Mouse (Mus musculus) heart, embryonic 15.5 days (tissue): ENCODE data around the gene Nfs1. TPM values are rescaled to one million over a fixed set of nuclear protein-coding genes. Genes with fewer than 3 reads are reported as not detected.

Source experiments
- ATAC-seq: fragments of 200-750 bp; cut with Nextera tagmentation; replicated peaks from 2 replicates; pipeline ENCODE4 v1.8.0; 2017; ENCODE audit warnings: low read depth, moderate TSS enrichment; ENCODE audit not compliant: insufficient number of reproducible peaks, insufficient read depth, low FRiP score
- H3K27ac ChIP-seq: fragments of 300-500 bp; sonication (generic); 2 replicates; pipeline ENCODE4 v1.5.1; 2015; ENCODE audit warnings: mild to moderate bottlenecking, inconsistent platforms
- H3K27me3 ChIP-seq: fragments of 300-500 bp; sonication (generic); 2 replicates; pipeline ENCODE4 v1.6.1; 2015; ENCODE audit warnings: inconsistent platforms
- H3K36me3 ChIP-seq: fragments of 300-500 bp; sonication (generic); 2 replicates; pipeline ENCODE4 v1.6.1; 2015; ENCODE audit warnings: mild to moderate bottlenecking, inconsistent platforms
- H3K4me1 ChIP-seq: fragments of 300-500 bp; sonication (generic); replicated peaks from 2 replicates; pipeline ENCODE4 v1.6.1; 2015; ENCODE audit warnings: inconsistent platforms
- H3K4me2 ChIP-seq: fragments of 300-500 bp; sonication (generic); 2 replicates; pipeline ENCODE4 v1.6.1; 2015; ENCODE audit warnings: inconsistent platforms, mild to moderate bottlenecking, moderate library complexity
- H3K4me3 ChIP-seq: fragments of 300-500 bp; sonication (generic); 2 replicates; pipeline ENCODE4 v1.5.1; 2015; ENCODE audit warnings: mild to moderate bottlenecking, inconsistent platforms
- H3K9ac ChIP-seq: fragments of 300-500 bp; sonication (generic); 2 replicates; pipeline ENCODE4 v1.6.1; 2015; ENCODE audit warnings: mild to moderate bottlenecking, inconsistent platforms
- H3K9me3 ChIP-seq: fragments of 300-500 bp; sonication (generic); replicated peaks from 2 replicates; pipeline ENCODE4 v1.6.1; 2016; ENCODE audit warnings: inconsistent platforms
- WGBS: fragments of 180-500 bp; shearing (Covaris S2); methylation state at CpG from one replicate; pipeline ENCODE4 v1.1.7; 2015; ENCODE audit warnings: mixed read lengths; 5-methylcytosine and 5-hydroxymethylcytosine counted together
- polyA plus RNA-seq: library from polyadenylated mRNA; unstranded; fragments of >200 nt; fragmentation: Nextera tagmentation; extraction: Ambion mirVana; gene quantifications from 2 replicates; pipeline ENCODE4 v1.2.1, GENCODE M21; 2015

Gene Nfs1
- polyA plus RNA-seq, 1 experiment from 2014 or later = 58.2 TPM

DNA sequence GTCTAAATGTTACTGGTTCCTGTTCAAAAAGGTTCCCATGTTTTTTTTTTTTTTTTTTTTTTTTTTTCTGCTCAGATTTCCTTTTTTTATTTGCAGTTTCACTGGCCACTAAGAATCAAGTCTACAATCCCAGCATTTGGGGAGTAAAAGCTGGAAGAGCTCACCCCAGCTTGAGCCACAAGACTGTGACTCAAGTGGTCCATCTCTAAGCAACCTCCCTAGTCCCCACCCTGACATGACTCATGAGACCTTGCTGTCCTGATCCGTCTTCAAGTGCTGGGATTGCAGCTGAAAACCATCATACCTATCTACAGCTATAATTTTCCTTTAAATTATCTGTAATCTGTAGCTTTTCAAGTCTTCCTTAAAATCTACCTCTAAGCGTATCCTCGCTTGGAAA lies 59.4 kb downstream of the Nfs1 start:
- no peak overlapping the region for H3K4me2 ChIP-seq
- peaks cover 24% of the 10 kb centered on the region for H3K4me1 ChIP-seq

DNA sequence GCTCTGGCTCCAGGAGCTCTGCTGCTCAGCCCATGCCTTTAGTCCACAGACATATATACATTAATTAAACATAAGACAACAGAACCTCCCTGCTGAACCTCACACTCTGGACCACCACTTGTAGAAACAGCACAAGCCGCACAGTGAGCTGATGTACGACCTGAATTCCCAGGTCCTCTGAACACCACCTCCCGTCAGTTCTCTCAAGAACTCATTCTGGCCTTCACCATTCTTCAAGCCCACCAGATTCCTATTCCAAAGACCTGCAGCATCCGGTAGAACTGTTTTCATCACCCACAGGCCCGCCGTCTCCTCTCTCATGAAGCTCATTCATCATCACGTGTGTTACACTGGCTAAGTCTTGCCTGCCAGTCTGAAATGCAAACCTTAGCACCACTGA lies 63.6 kb downstream of the Nfs1 start:
- 82% methylated on average over 7 of the region's 7 CpGs for WGBS
- peaks cover 15% of the 10 kb centered on the region for H3K4me1 ChIP-seq
- H3K36me3 ChIP-seq = peaks cover 35% of the 10 kb centered on the region
- no peak for ATAC-seq
- no peaks in the 10 kb centered on the region for H3K9me3 ChIP-seq
- no peaks in the 10 kb centered on the region for H3K27me3 ChIP-seq
- H3K9ac ChIP-seq = no peak overlapping the region
- peak overlapping the region; percentile 15; the same call in 1 of the 2 replicates for H3K27ac ChIP-seq
- H3K4me3 ChIP-seq = no peak overlapping the region
- no peak overlapping the region for H3K4me2 ChIP-seq

More for the DNA sequence above, 59.4 kb downstream of the Nfs1 start:
- Histone ChIP-seq H3K9me3 (no peaks in the 10 kb centered on the region), H3K9ac (no peak overlapping the region), H3K36me3 (peaks cover under 1% of the 10 kb centered on the region), H3K27ac (no peak overlapping the region), H3K27me3 (no peaks in the 10 kb centered on the region), H3K4me3 (no peak overlapping the region)
- 79% methylated on average over 3 of the region's 3 CpGs for WGBS
- no peak for ATAC-seq

DNA sequence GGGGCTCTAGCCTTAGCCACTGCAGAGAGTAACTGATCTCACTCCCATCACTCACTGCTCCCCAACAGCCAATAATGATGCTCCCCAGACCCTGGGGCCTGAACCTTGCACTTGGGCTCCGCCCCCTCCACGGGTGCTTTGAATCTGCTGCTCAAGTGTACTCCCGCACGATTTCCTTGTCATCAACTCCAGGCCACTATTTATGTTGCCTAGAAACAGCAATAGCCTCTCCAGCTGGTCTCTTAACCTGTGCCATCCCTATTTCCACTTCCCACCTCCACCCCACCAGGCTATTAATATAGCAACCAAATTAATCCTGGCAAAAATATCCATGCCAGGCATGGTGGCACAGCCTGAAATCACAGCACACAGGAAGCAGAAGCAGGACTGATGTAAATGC lies 64.3 kb downstream of the Nfs1 start:
- ATAC-seq = peak; percentile 43; the same call in 1 of the 2 replicates
- Histone ChIP-seq H3K27ac (peak overlapping the region; percentile 34; the same call in 1 of the 2 replicates), H3K4me2 (no peak overlapping the region), H3K27me3 (no peaks in the 10 kb centered on the region), H3K9me3 (no peaks in the 10 kb centered on the region), H3K4me3 (no peak overlapping the region), H3K4me1 (peaks cover 15% of the 10 kb centered on the region), H3K36me3 (peaks cover 42% of the 10 kb centered on the region), H3K9ac (no peak overlapping the region)
- WGBS = 34% methylated on average over 4 of the region's 4 CpGs

DNA sequence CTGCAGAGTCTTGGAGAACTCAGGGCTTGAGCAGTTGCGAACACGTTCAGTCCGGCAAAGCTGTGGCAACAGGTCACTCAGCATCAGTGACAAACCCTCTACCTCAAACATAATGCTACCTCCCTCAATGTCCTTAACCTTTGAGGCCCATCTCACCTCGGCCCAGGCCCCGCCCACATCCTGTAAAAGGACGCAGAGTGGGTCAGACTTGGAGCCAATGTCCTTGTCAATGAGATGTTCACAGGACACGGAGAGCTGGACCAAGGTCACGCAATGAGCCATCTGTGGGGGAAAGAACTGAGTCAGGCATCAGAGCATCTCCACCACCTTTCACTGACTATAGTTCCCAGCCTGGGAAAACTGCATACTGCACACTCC lies 64.8 kb downstream of the Nfs1 start:
- no peak overlapping the region for H3K4me2 ChIP-seq
- ATAC-seq = no peak
- H3K9ac ChIP-seq = no peak overlapping the region
- H3K27ac ChIP-seq = peak overlapping the region; percentile 34; the same call in 1 of the 2 replicates
- peaks cover 47% of the 10 kb centered on the region for H3K36me3 ChIP-seq
- WGBS = 70% methylated on average over 8 of the region's 8 CpGs
- no peak overlapping the region for H3K4me3 ChIP-seq
- H3K27me3 ChIP-seq = no peaks in the 10 kb centered on the region
- H3K9me3 ChIP-seq = no peaks in the 10 kb centered on the region
- H3K4me1 ChIP-seq = peaks cover 15% of the 10 kb centered on the region

DNA sequence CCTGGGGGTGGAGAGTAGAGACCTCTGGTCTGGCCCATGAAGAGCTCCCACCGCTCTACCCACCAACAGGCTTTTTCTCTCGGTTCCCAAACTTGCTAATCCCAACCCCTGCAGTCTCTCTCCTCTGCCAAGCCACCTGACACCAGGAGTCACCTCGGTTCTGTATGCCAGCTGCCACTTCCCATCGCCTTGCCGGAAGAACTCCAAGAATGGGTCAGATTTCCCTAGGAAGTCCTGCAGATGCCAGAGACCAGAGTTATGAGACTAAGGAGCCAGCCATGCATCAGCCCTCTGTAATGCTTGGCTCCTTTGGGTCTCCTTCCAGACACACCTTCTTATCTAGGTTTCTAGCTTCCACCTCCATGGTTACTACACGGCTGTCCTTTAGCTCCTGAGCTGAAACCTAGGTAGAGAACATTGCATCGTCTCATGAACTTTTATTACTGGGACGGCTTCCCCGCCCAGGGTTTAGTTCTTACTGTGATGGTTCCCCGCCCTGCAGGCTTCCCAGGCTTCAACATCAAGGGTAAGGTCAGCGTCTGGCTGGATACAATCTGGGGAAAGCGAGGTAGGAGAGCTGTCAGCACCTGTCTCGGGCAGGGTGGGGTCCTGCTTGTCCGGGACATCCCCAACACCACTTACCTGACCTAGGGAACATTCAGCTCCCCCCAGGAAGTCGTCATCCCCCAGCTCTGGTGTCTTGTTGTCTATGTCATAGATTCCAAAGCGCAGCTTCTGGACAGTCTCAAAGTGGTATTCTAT lies 65.4 kb downstream of the Nfs1 start:
- Histone ChIP-seq H3K27me3 (no peaks in the 10 kb centered on the region), H3K27ac (no peak overlapping the region), H3K4me1 (peaks cover 15% of the 10 kb centered on the region), H3K4me2 (no peak overlapping the region), H3K4me3 (no peak overlapping the region), H3K36me3 (peaks cover 52% of the 10 kb centered on the region), H3K9me3 (no peaks in the 10 kb centered on the region), H3K9ac (no peak overlapping the region)
- 0 out of 2 replicates have a peak, but pooled peaks have one; percentile 25 for ATAC-seq
- 89% methylated on average over 16 of the region's 16 CpGs for WGBS

DNA sequence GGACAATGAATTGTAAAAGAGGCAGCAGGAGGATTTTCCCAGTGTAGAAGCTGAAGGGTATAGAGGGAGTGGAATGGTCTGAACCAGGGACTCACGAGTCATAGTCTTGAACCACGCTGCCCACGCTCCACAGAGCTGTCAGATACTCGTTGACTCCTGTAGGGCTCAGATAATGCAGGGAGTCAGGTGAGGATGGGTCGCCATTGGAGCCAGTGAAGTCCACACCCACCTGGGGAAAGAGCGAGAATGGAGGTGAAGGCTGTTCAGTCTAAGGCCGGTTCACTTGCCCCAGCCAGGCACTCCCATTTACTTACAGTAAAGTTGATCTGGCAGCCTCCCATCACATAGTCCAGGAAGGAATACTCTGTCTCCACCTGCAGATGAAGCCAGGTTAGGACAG lies 66.5 kb downstream of the Nfs1 start:
- Histone ChIP-seq H3K4me1 (peaks cover 15% of the 10 kb centered on the region), H3K4me2 (no peak overlapping the region), H3K4me3 (no peak overlapping the region), H3K36me3 (peaks cover 64% of the 10 kb centered on the region), H3K27ac (no peak overlapping the region), H3K27me3 (no peaks in the 10 kb centered on the region), H3K9ac (no peak overlapping the region), H3K9me3 (no peaks in the 10 kb centered on the region)
- ATAC-seq = no peak
- WGBS = 81% methylated on average over 7 of the region's 7 CpGs

DNA sequence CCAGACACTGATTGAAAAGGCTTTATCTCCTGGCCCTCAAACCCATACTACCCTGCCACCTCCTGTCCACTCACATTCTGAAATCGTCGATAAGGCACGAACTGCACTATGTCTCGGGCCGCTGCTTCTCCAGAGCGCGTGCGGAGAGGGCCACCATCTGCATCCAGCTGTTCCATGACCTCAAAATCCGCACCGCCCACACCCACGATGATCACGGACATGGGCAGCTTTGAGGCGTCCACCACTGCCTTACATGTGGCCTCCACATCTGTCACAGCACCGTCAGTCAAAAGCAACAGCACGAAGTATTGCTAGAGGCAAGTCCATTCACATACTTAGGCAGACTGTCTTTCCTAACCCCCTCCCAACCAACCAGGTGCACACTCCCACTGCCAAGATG lies 70.3 kb downstream of the Nfs1 start:
- no peaks in the 10 kb centered on the region for H3K27me3 ChIP-seq
- H3K4me2 ChIP-seq = no peak overlapping the region
- no peak overlapping the region for H3K4me3 ChIP-seq
- ATAC-seq = no peak
- H3K27ac ChIP-seq = no peak overlapping the region
- H3K9me3 ChIP-seq = no peaks in the 10 kb centered on the region
- no peaks in the 10 kb centered on the region for H3K4me1 ChIP-seq
- no peak overlapping the region for H3K9ac ChIP-seq
- WGBS = 90% methylated on average over 15 of the region's 15 CpGs
- H3K36me3 ChIP-seq = peaks cover 90% of the 10 kb centered on the region

Other genes starting within 250 kb of the Nfs1 start
- 114 and 134 TPM in 2 replicates for gene Uqcc1, start 213.9 kb downstream of the Nfs1 start, polyA plus RNA-seq
- gene Gm15557, start 203.5 kb downstream of the Nfs1 start, polyA plus RNA-seq = not detected in 2 replicates
- gene Gdf5, start 198.8 kb downstream of the Nfs1 start, polyA plus RNA-seq = 0.30 and 0.61 TPM in 2 replicates
- gene Cep250, start 187.7 kb downstream of the Nfs1 start, polyA plus RNA-seq = 7.7 and 11.0 TPM in 2 replicates
- 0.63 and 1.2 TPM in 2 replicates for gene 6430550D23Rik, start 136.2 kb downstream of the Nfs1 start, polyA plus RNA-seq
- 126 and 184 TPM in 2 replicates for gene Ergic3, start 136.1 kb downstream of the Nfs1 start, polyA plus RNA-seq
- not detected in 2 replicates for gene Fer1l4, start 91.2 kb downstream of the Nfs1 start, polyA plus RNA-seq
- gene Spag4, start 79.0 kb downstream of the Nfs1 start, polyA plus RNA-seq = 1.9 TPM in 2 replicates
- gene Cpne1, start 32.2 kb downstream of the Nfs1 start, polyA plus RNA-seq = 22.7 and 30.1 TPM in 2 replicates
- gene Rbm12, start 32.2 kb downstream of the Nfs1 start, polyA plus RNA-seq = 14.0 and 18.1 TPM in 2 replicates
- gene Gm28036, start 17.1 kb downstream of the Nfs1 start, polyA plus RNA-seq = 10.5 and 11.6 TPM in 2 replicates
- 324 and 427 TPM in 2 replicates for gene Romo1, start 147 bp downstream of the Nfs1 start, polyA plus RNA-seq
- gene Rbm39, start 36.1 kb upstream of the Nfs1 start, polyA plus RNA-seq = 360 and 407 TPM in 2 replicates
- 41.5 and 53.9 TPM in 2 replicates for gene Phf20, start 52.3 kb upstream of the Nfs1 start, polyA plus RNA-seq
- 2.6 TPM in 2 replicates for gene Cnbd2, start 168.1 kb upstream of the Nfs1 start, polyA plus RNA-seq
- gene Scand1, start 168.5 kb upstream of the Nfs1 start, polyA plus RNA-seq = 56.0 and 61.0 TPM in 2 replicates